Mouse (Mus musculus): Measurements from ENCODE around the gene Prr11. TPM values are rescaled to one million over a fixed set of nuclear protein-coding genes. Genes with fewer than 3 reads are reported as not detected.
A peak's percentile ranks its signal among the peaks of the same experiment; 100 is the strongest.

Gene Prr11
- polyA plus RNA-seq, 1 experiment: 5.9 TPM

GRCm38 (mm10) chr11:87086290-87086984 is 22.1 kb downstream of the Prr11 start, which contains the start of gene Smg8:
Gene Smg8 (minus strand): TSS chr11:87086774.
- H3K4me1 ChIP-seq (replicated peaks; ENCODE audit: control insufficient read depth, insufficient read depth, low read length): peaks cover 13% of the 10 kb centered on the region
- peak; percentile 76 for DNase-seq
- H3K36me3 ChIP-seq (ENCODE audit: control insufficient read depth, insufficient read depth, low read length): peaks cover 6% of the 10 kb centered on the region
- TF ChIP-seq CTCF (IDR thresholded peaks at IDR 0.05; ENCODE audit: borderline replicate concordance, control insufficient read depth, extremely low read depth, insufficient read depth, low read length, poor library complexity) (no peak; the same call in 1 of the 2 replicates), POLR2A (IDR thresholded peaks at IDR 0.05; ENCODE audit: control insufficient read depth, extremely low read depth, insufficient read depth, low read length, poor library complexity) (peak; percentile 59; the same call in 1 of the 2 replicates)
- H3K4me3 ChIP-seq (ENCODE audit: control insufficient read depth, insufficient read depth, low read length): peak within 1 kb of the TSS; percentile 81
- H3K27me3 ChIP-seq (ENCODE audit: control insufficient read depth, insufficient read depth, low read length): no peaks in the 10 kb centered on the region
- no peak within 1 kb of the TSS for H3K27ac ChIP-seq (ENCODE audit: control insufficient read depth, insufficient read depth, low read length)
- under 1% methylated on average over 43 of the region's 43 CpGs for WGBS

GRCm38 (mm10) chr11:87085461-87085860 is 23.0 kb downstream of the Prr11 start:
- no peaks in the 10 kb centered on the region for H3K27me3 ChIP-seq (ENCODE audit: control insufficient read depth, insufficient read depth, low read length)
- peaks cover 13% of the 10 kb centered on the region for H3K36me3 ChIP-seq (ENCODE audit: control insufficient read depth, insufficient read depth, low read length)
- H3K27ac ChIP-seq (ENCODE audit: control insufficient read depth, insufficient read depth, low read length): no peak overlapping the region
- H3K4me1 ChIP-seq (replicated peaks; ENCODE audit: control insufficient read depth, insufficient read depth, low read length): peaks cover 13% of the 10 kb centered on the region
- no peak overlapping the region for H3K4me3 ChIP-seq (ENCODE audit: control insufficient read depth, insufficient read depth, low read length)
- no peak for DNase-seq
- WGBS: 93% methylated on average over 13 of the region's 13 CpGs
- no peak for TF ChIP-seq POLR2A (IDR thresholded peaks at IDR 0.05; ENCODE audit: control insufficient read depth, extremely low read depth, insufficient read depth, low read length, poor library complexity)
- no peak for TF ChIP-seq CTCF (IDR thresholded peaks at IDR 0.05; ENCODE audit: borderline replicate concordance, control insufficient read depth, extremely low read depth, insufficient read depth, low read length, poor library complexity)

GRCm38 (mm10) chr11:87083712-87084111 is 24.8 kb downstream of the Prr11 start:
- WGBS: 87% methylated on average over 1 of the region's 1 CpGs
- TF ChIP-seq CTCF (IDR thresholded peaks at IDR 0.05; ENCODE audit: borderline replicate concordance, control insufficient read depth, extremely low read depth, insufficient read depth, low read length, poor library complexity) (no peak), POLR2A (IDR thresholded peaks at IDR 0.05; ENCODE audit: control insufficient read depth, extremely low read depth, insufficient read depth, low read length, poor library complexity) (no peak)
- Histone ChIP-seq H3K36me3 (ENCODE audit: control insufficient read depth, insufficient read depth, low read length) (peaks cover 24% of the 10 kb centered on the region), H3K4me1 (replicated peaks; ENCODE audit: control insufficient read depth, insufficient read depth, low read length) (peaks cover 13% of the 10 kb centered on the region), H3K27me3 (ENCODE audit: control insufficient read depth, insufficient read depth, low read length) (no peaks in the 10 kb centered on the region), H3K27ac (ENCODE audit: control insufficient read depth, insufficient read depth, low read length) (no peak overlapping the region), H3K4me3 (ENCODE audit: control insufficient read depth, insufficient read depth, low read length) (no peak overlapping the region)
- no peak for DNase-seq

GRCm38 (mm10) chr11:87073866-87074440 is 34.6 kb downstream of the Prr11 start, which contains the start of gene Gdpd1:
Gene Gdpd1 (minus strand): TSS chr11:87074062.
- TF ChIP-seq POLR2A (IDR thresholded peaks at IDR 0.05; ENCODE audit: control insufficient read depth, extremely low read depth, insufficient read depth, low read length, poor library complexity) (peak; percentile 90), CTCF (IDR thresholded peaks at IDR 0.05; ENCODE audit: borderline replicate concordance, control insufficient read depth, extremely low read depth, insufficient read depth, low read length, poor library complexity) (0 out of 2 replicates have a peak, but pooled peaks have one; percentile 52)
- H3K4me3 ChIP-seq (ENCODE audit: control insufficient read depth, insufficient read depth, low read length): peak within 1 kb of the TSS; percentile 64
- DNase-seq: peak; percentile 94
- H3K27ac ChIP-seq (ENCODE audit: control insufficient read depth, insufficient read depth, low read length): no peak within 1 kb of the TSS
- peaks cover 4% of the 10 kb centered on the region; the same call in 1 of the 2 replicates for H3K4me1 ChIP-seq (replicated peaks; ENCODE audit: control insufficient read depth, insufficient read depth, low read length)
- WGBS: 2% methylated on average over 43 of the region's 43 CpGs
- no peaks in the 10 kb centered on the region for H3K27me3 ChIP-seq (ENCODE audit: control insufficient read depth, insufficient read depth, low read length)
- peaks cover 13% of the 10 kb centered on the region; the same call in 1 of the 2 replicates for H3K36me3 ChIP-seq (ENCODE audit: control insufficient read depth, insufficient read depth, low read length)

- WGBS: 6% methylated on average over 24 of the region's 24 CpGs
- H3K4me1 ChIP-seq (replicated peaks; ENCODE audit: control insufficient read depth, insufficient read depth, low read length): peaks cover 4% of the 10 kb centered on the region; the same call in 1 of the 2 replicates
- H3K27me3 ChIP-seq (ENCODE audit: control insufficient read depth, insufficient read depth, low read length): no peaks in the 10 kb centered on the region
- no peak for DNase-seq
- no peak overlapping the region for H3K27ac ChIP-seq (ENCODE audit: control insufficient read depth, insufficient read depth, low read length)
- peak overlapping the region; percentile 64 for H3K4me3 ChIP-seq (ENCODE audit: control insufficient read depth, insufficient read depth, low read length)
- TF ChIP-seq CTCF (IDR thresholded peaks at IDR 0.05; ENCODE audit: borderline replicate concordance, control insufficient read depth, extremely low read depth, insufficient read depth, low read length, poor library complexity) (no peak), POLR2A (IDR thresholded peaks at IDR 0.05; ENCODE audit: control insufficient read depth, extremely low read depth, insufficient read depth, low read length, poor library complexity) (no peak)
- H3K36me3 ChIP-seq (ENCODE audit: control insufficient read depth, insufficient read depth, low read length): peaks cover 13% of the 10 kb centered on the region; the same call in 1 of the 2 replicates
Observed at GRCm38 (mm10) chr11:87073343-87073865, 35.1 kb downstream of the Prr11 start.

GRCm38 (mm10) chr11:87062087-87062486 is 46.4 kb downstream of the Prr11 start:
- Histone ChIP-seq H3K36me3 (ENCODE audit: control insufficient read depth, insufficient read depth, low read length) (no peaks in the 10 kb centered on the region), H3K27me3 (ENCODE audit: control insufficient read depth, insufficient read depth, low read length) (no peaks in the 10 kb centered on the region), H3K4me3 (ENCODE audit: control insufficient read depth, insufficient read depth, low read length) (no peak overlapping the region), H3K27ac (ENCODE audit: control insufficient read depth, insufficient read depth, low read length) (no peak overlapping the region), H3K4me1 (replicated peaks; ENCODE audit: control insufficient read depth, insufficient read depth, low read length) (no peaks in the 10 kb centered on the region)
- TF ChIP-seq CTCF (IDR thresholded peaks at IDR 0.05; ENCODE audit: borderline replicate concordance, control insufficient read depth, extremely low read depth, insufficient read depth, low read length, poor library complexity) (no peak), POLR2A (IDR thresholded peaks at IDR 0.05; ENCODE audit: control insufficient read depth, extremely low read depth, insufficient read depth, low read length, poor library complexity) (no peak)
- 90% methylated on average over 3 of the region's 3 CpGs for WGBS
- DNase-seq: no peak
